Mouse (Mus musculus) forebrain, embryonic 11.5 days (tissue): Measurements from ENCODE around the gene Drd2. TPM values are rescaled to one million over a fixed set of nuclear protein-coding genes. Genes with fewer than 3 reads are reported as not detected.

Experiments used
- polyA plus RNA-seq: library from polyadenylated mRNA; unstranded; fragments of >200 nt; fragmentation: Nextera tagmentation; extraction: Ambion mirVana; gene quantifications from 2 replicates; pipeline ENCODE4 v1.2.1, GENCODE M21; 2014

Drd2 gene
- polyA plus RNA-seq, 1 experiment from 2014 or later: 0.24 TPM

Other genes starting within 250 kb of the Drd2 start
- gene Gm4894, start 90.1 kb upstream of the Drd2 start, polyA plus RNA-seq: not detected in 2 replicates
- not detected in 2 replicates for gene Ankk1, start 86.4 kb downstream of the Drd2 start, polyA plus RNA-seq
- gene Ttc12, start 145.6 kb downstream of the Drd2 start, polyA plus RNA-seq: 1.9 and 2.0 TPM in 2 replicates